Mouse (Mus musculus): Measurements from ENCODE around the gene Zfp770. TPM values are rescaled to one million over a fixed set of nuclear protein-coding genes. Genes with fewer than 3 reads are reported as not detected.

Gene Zfp770
- 4.4 TPM for polyA plus RNA-seq (2014; fragmentation: Illumina TruSeq; extraction: RNeasy Lipid Tissue Mini Kit (QIAGEN cat#74804); ENCODE audit: low read depth, low replicate concordance)

DNA sequence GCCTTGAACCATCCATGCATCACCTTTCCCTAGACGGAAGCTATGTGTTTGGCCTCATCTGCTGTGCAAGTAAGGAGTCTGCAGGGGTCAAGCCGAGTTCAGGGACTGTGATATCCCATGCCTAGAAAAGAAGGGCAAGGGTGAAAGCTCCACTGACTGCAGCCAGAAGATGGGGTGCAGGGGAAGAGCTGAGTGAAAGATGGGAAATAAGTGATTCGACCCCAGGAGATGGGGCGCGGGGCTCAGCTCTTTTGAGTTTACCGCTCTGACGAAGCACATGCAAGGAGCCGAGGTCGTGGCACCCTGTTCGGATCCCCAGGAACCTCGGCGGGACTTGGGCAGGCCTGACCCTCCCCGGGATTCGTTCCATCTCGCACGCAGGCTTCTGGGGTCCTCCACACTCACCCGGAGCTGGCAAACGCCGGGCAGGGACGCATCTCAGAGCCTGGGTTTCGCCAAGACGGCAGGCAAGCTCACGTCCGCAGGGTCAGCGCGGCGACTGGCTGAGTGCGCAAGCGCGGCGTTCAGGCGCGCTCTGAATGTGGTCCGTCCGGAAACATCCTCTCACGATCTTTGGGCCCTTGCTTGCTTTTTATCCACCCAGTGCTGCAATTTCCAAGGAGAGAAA lies at the start of gene Zfp770:
Gene Zfp770, minus strand, starts transcription at position 538 of the 628 bp plus-strand sequence.

DNA sequence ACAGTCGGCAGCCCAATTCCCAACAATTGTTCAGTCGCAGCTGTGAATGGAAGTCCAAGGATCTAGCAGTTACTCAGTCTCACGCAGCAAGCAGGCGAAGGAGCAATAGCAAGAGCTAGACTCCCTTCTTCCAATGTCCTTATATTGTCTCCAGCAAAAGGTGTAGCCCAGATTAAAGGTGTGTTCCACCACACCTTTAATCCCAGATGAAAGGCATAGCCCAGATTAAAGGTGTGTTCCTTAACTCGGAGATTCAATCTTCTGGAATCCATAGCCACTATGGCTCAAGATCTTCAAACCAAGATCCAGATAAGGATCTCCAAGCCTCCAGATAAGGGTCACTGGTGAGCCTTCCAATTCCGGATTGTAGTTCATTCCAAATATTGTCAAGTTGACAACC lies 14.3 kb downstream of the Zfp770 start, which contains the start of gene Aqr:
Gene Aqr, minus strand, starts transcription at position 101 of the 400 bp plus-strand sequence.

Other genes with a start within 250 kb of the Zfp770 start
- not detected for gene Gjd2, start 187.8 kb downstream of the Zfp770 start, polyA plus RNA-seq (2014; fragmentation: Illumina TruSeq; extraction: RNeasy Lipid Tissue Mini Kit (QIAGEN cat#74804); ENCODE audit: low read depth, low replicate concordance)
- gene Actc1, start 147.9 kb downstream of the Zfp770 start, polyA plus RNA-seq (2014; fragmentation: Illumina TruSeq; extraction: RNeasy Lipid Tissue Mini Kit (QIAGEN cat#74804); ENCODE audit: low read depth, low replicate concordance) = 0.48 TPM
- gene Aqr, start 14.4 kb downstream of the Zfp770 start, polyA plus RNA-seq (2014; fragmentation: Illumina TruSeq; extraction: RNeasy Lipid Tissue Mini Kit (QIAGEN cat#74804); ENCODE audit: low read depth, low replicate concordance) = 18.8 TPM